Mouse (Mus musculus) retina, postnatal 1 day (tissue): ENCODE measurements at regions not wholly inside any gene's neighbourhood (a gene's known extent, or its start where the extent isn't known, plus 50 kb on each side); places are given as distances from the start of the nearest gene placed in this dataset.
A peak's percentile ranks its signal among the peaks of the same experiment; 100 is the strongest.

Experiments used
- DNase-seq: peaks from one replicate; pipeline ENCODE4 v3.0.0-alpha.2; 2012

GRCm38 (mm10) chr19:37754024-37754423, 56.4 kb downstream of the Cyp26a1 start:
- no peak for DNase-seq

- DNase-seq, result no peak
These were observed 57.8 kb downstream of the Cyp26a1 start for GRCm38 (mm10) chr19:37755372-37755771.

GRCm38 (mm10) chr19:37769376-37769775, 71.8 kb downstream of the Cyp26a1 start:
- no peak for DNase-seq

GRCm38 (mm10) chr19:37771956-37772355, 74.4 kb downstream of the Cyp26a1 start:
- no peak for DNase-seq

GRCm38 (mm10) chr19:37774551-37774950, 77.0 kb downstream of the Cyp26a1 start:
- DNase-seq, result no peak

- DNase-seq, result no peak
These were observed 77.4 kb downstream of the Cyp26a1 start for GRCm38 (mm10) chr19:37774966-37775365.

- peak; percentile 58 for DNase-seq
These were observed 80.4 kb downstream of the Cyp26a1 start for GRCm38 (mm10) chr19:37777961-37778360.

- no peak for DNase-seq
These were observed 81.0 kb downstream of the Cyp26a1 start for GRCm38 (mm10) chr19:37778568-37778967.

GRCm38 (mm10) chr19:37788540-37788939, 90.9 kb downstream of the Cyp26a1 start:
- no peak for DNase-seq

GRCm38 (mm10) chr19:37789576-37790180, 92.1 kb downstream of the Cyp26a1 start:
- DNase-seq, result peak; percentile 33

GRCm38 (mm10) chr19:37790281-37791073, 92.9 kb downstream of the Cyp26a1 start:
- DNase-seq, result peak; percentile 80

GRCm38 (mm10) chr19:37793176-37793575, 95.6 kb downstream of the Cyp26a1 start:
- no peak for DNase-seq

- DNase-seq, result no peak
These were observed 98.2 kb downstream of the Cyp26a1 start for GRCm38 (mm10) chr19:37795552-37796343.

GRCm38 (mm10) chr19:37800161-37800660, 102.6 kb downstream of the Cyp26a1 start:
- no peak for DNase-seq

GRCm38 (mm10) chr19:37809666-37810065, 112.1 kb downstream of the Cyp26a1 start:
- DNase-seq, result no peak

- DNase-seq, result peak; percentile 51
These were observed 116.8 kb downstream of the Cyp26a1 start for GRCm38 (mm10) chr19:37814089-37815073.

GRCm38 (mm10) chr19:37815627-37816026, 118.0 kb downstream of the Cyp26a1 start:
- peak; percentile 30 for DNase-seq

GRCm38 (mm10) chr19:37821243-37821642, 123.6 kb downstream of the Cyp26a1 start:
- DNase-seq, result no peak

- DNase-seq, result no peak
These were observed 124.1 kb downstream of the Cyp26a1 start for GRCm38 (mm10) chr19:37821671-37822190.

GRCm38 (mm10) chr19:37824155-37824554, 126.6 kb downstream of the Cyp26a1 start:
- DNase-seq, result no peak

- DNase-seq, result no peak
These were observed 133.8 kb downstream of the Cyp26a1 start for GRCm38 (mm10) chr19:37831406-37831805.

- DNase-seq, result peak; percentile 16
These were observed 139.3 kb downstream of the Cyp26a1 start for GRCm38 (mm10) chr19:37836900-37837299.
